Mouse (Mus musculus): ENCODE measurements around the gene Mettl26. TPM values are rescaled to one million over a fixed set of nuclear protein-coding genes. Genes with fewer than 3 reads are reported as not detected.

Gene Mettl26
- polyA plus RNA-seq, 1 experiment from 2014 or later, result 63.0 TPM

- Histone ChIP-seq H3K4me3 (no peak overlapping the region), H3K36me3 (peaks cover 54% of the 10 kb centered on the region), H3K27me3 (no peaks in the 10 kb centered on the region), H3K27ac (peak overlapping the region; percentile 46), H3K9me3 (no peaks in the 10 kb centered on the region), H3K4me2 (no peak overlapping the region), H3K4me1 (replicated peaks) (peaks cover 37% of the 10 kb centered on the region), H3K9ac (no peak overlapping the region)
- WGBS, result 15% methylated on average over 4 of the region's 4 CpGs
- ATAC-seq (ENCODE audit: low FRiP score), result no peak
Observed at GRCm38 (mm10) chr17:25881691-25882090, 6.8 kb downstream of the Mettl26 start.

- peak overlapping the region; percentile 46; the same call in 1 of the 2 replicates for H3K27ac ChIP-seq
- peaks cover 31% of the 10 kb centered on the region for H3K4me1 ChIP-seq (replicated peaks)
- no peak overlapping the region for H3K4me3 ChIP-seq
- no peak overlapping the region for H3K4me2 ChIP-seq
- 30% methylated on average over 5 of the region's 5 CpGs for WGBS
- no peaks in the 10 kb centered on the region for H3K27me3 ChIP-seq
- H3K9ac ChIP-seq, result no peak overlapping the region
- no peaks in the 10 kb centered on the region for H3K9me3 ChIP-seq
- no peak for ATAC-seq (ENCODE audit: low FRiP score)
- H3K36me3 ChIP-seq, result peaks cover 56% of the 10 kb centered on the region
Observed at GRCm38 (mm10) chr17:25882306-25882705, 7.4 kb downstream of the Mettl26 start.

GRCm38 (mm10) chr17:25883268-25883667 is 8.4 kb downstream of the Mettl26 start:
- ATAC-seq (ENCODE audit: low FRiP score), result no peak
- Histone ChIP-seq H3K36me3 (peaks cover 58% of the 10 kb centered on the region), H3K4me3 (no peak overlapping the region), H3K4me2 (no peak overlapping the region), H3K9me3 (no peaks in the 10 kb centered on the region), H3K9ac (0 out of 2 replicates have a peak overlapping the region, but pooled peaks have one; percentile 35), H3K27me3 (no peaks in the 10 kb centered on the region), H3K27ac (0 out of 2 replicates have a peak overlapping the region, but pooled peaks have one; percentile 15), H3K4me1 (replicated peaks) (peaks cover 29% of the 10 kb centered on the region)
- 80% methylated on average over 8 of the region's 8 CpGs for WGBS

GRCm38 (mm10) chr17:25883824-25884223 is 8.9 kb downstream of the Mettl26 start:
- Histone ChIP-seq H3K27me3 (no peaks in the 10 kb centered on the region), H3K4me2 (no peak overlapping the region), H3K4me1 (replicated peaks) (peaks cover 29% of the 10 kb centered on the region), H3K36me3 (peaks cover 58% of the 10 kb centered on the region), H3K9ac (no peak overlapping the region), H3K27ac (no peak overlapping the region), H3K9me3 (no peaks in the 10 kb centered on the region), H3K4me3 (no peak overlapping the region)
- WGBS, result 96% methylated on average over 3 of the region's 3 CpGs
- no peak for ATAC-seq (ENCODE audit: low FRiP score)

- no peak overlapping the region for H3K27ac ChIP-seq
- H3K9ac ChIP-seq, result no peak overlapping the region
- H3K4me3 ChIP-seq, result no peak overlapping the region
- no peaks in the 10 kb centered on the region for H3K27me3 ChIP-seq
- no peak overlapping the region for H3K4me2 ChIP-seq
- no peak for ATAC-seq (ENCODE audit: low FRiP score)
- 68% methylated on average over 4 of the region's 4 CpGs for WGBS
- H3K9me3 ChIP-seq, result no peaks in the 10 kb centered on the region
- H3K36me3 ChIP-seq, result peaks cover 67% of the 10 kb centered on the region
- H3K4me1 ChIP-seq (replicated peaks), result peaks cover 19% of the 10 kb centered on the region
Observed at GRCm38 (mm10) chr17:25885636-25886035, 10.8 kb downstream of the Mettl26 start.

GRCm38 (mm10) chr17:25886806-25887205 is 11.9 kb downstream of the Mettl26 start:
- H3K9me3 ChIP-seq, result no peaks in the 10 kb centered on the region
- no peak overlapping the region for H3K27ac ChIP-seq
- ATAC-seq (ENCODE audit: low FRiP score), result no peak
- no peak overlapping the region for H3K9ac ChIP-seq
- H3K4me1 ChIP-seq (replicated peaks), result peaks cover 7% of the 10 kb centered on the region
- H3K4me2 ChIP-seq, result no peak overlapping the region
- no peaks in the 10 kb centered on the region for H3K27me3 ChIP-seq
- H3K36me3 ChIP-seq, result peaks cover 70% of the 10 kb centered on the region
- H3K4me3 ChIP-seq, result no peak overlapping the region

- H3K27ac ChIP-seq, result no peak overlapping the region
- 93% methylated on average over 10 of the region's 10 CpGs for WGBS
- no peak overlapping the region for H3K9ac ChIP-seq
- peaks cover 7% of the 10 kb centered on the region; the same call in 1 of the 2 replicates for H3K4me1 ChIP-seq (replicated peaks)
- no peak overlapping the region for H3K4me3 ChIP-seq
- no peaks in the 10 kb centered on the region for H3K9me3 ChIP-seq
- no peaks in the 10 kb centered on the region for H3K27me3 ChIP-seq
- no peak overlapping the region for H3K4me2 ChIP-seq
- peaks cover 66% of the 10 kb centered on the region for H3K36me3 ChIP-seq
- ATAC-seq (ENCODE audit: low FRiP score), result no peak
Observed at GRCm38 (mm10) chr17:25887467-25887866, 12.6 kb downstream of the Mettl26 start.

- Histone ChIP-seq H3K27ac (no peak overlapping the region), H3K4me3 (no peak overlapping the region), H3K36me3 (peaks cover 52% of the 10 kb centered on the region), H3K9ac (no peak overlapping the region), H3K4me2 (no peak overlapping the region), H3K9me3 (no peaks in the 10 kb centered on the region), H3K4me1 (replicated peaks) (peaks cover 7% of the 10 kb centered on the region; the same call in 1 of the 2 replicates), H3K27me3 (no peaks in the 10 kb centered on the region)
- WGBS, result 83% methylated on average over 3 of the region's 3 CpGs
- ATAC-seq (ENCODE audit: low FRiP score), result no peak
Observed at GRCm38 (mm10) chr17:25888837-25889236, 14.0 kb downstream of the Mettl26 start.

GRCm38 (mm10) chr17:25893975-25894617 is 19.2 kb downstream of the Mettl26 start:
- no peak overlapping the region for H3K4me3 ChIP-seq
- H3K36me3 ChIP-seq, result peaks cover 18% of the 10 kb centered on the region
- H3K9me3 ChIP-seq, result no peaks in the 10 kb centered on the region
- H3K27me3 ChIP-seq, result no peaks in the 10 kb centered on the region
- ATAC-seq (ENCODE audit: low FRiP score), result peak; percentile 74
- 33% methylated on average over 2 of the region's 2 CpGs for WGBS
- peak overlapping the region; percentile 77 for H3K27ac ChIP-seq
- peak overlapping the region; percentile 26; the same call in 1 of the 2 replicates for H3K9ac ChIP-seq
- H3K4me2 ChIP-seq, result no peak overlapping the region
- peaks cover 16% of the 10 kb centered on the region for H3K4me1 ChIP-seq (replicated peaks)

- 32% methylated on average over 2 of the region's 2 CpGs for WGBS
Observed at GRCm38 (mm10) chr17:25895415-25895814, 20.5 kb downstream of the Mettl26 start.

GRCm38 (mm10) chr17:25895891-25896290 is 21.0 kb downstream of the Mettl26 start:
- peaks cover 9% of the 10 kb centered on the region for H3K36me3 ChIP-seq
- WGBS, result 54% methylated on average over 12 of the region's 12 CpGs
- no peak overlapping the region for H3K9ac ChIP-seq
- peaks cover 16% of the 10 kb centered on the region for H3K4me1 ChIP-seq (replicated peaks)
- H3K4me2 ChIP-seq, result no peak overlapping the region
- no peaks in the 10 kb centered on the region for H3K9me3 ChIP-seq
- H3K27me3 ChIP-seq, result no peaks in the 10 kb centered on the region
- 0 out of 2 replicates have a peak overlapping the region, but pooled peaks have one; percentile 15 for H3K27ac ChIP-seq
- ATAC-seq (ENCODE audit: low FRiP score), result no peak
- H3K4me3 ChIP-seq, result no peak overlapping the region

More at GRCm38 (mm10) chr17:25895415-25895814, 20.5 kb downstream of the Mettl26 start:
- Histone ChIP-seq H3K9ac (no peak overlapping the region), H3K36me3 (peaks cover 9% of the 10 kb centered on the region; the same call in 1 of the 2 replicates), H3K27ac (no peak overlapping the region), H3K27me3 (no peaks in the 10 kb centered on the region), H3K4me2 (no peak overlapping the region), H3K9me3 (no peaks in the 10 kb centered on the region), H3K4me1 (replicated peaks) (peaks cover 16% of the 10 kb centered on the region), H3K4me3 (no peak overlapping the region)
- ATAC-seq (ENCODE audit: low FRiP score), result no peak

- Histone ChIP-seq H3K27ac (no peak overlapping the region), H3K9ac (no peak overlapping the region), H3K4me3 (no peak overlapping the region), H3K27me3 (no peaks in the 10 kb centered on the region), H3K36me3 (peaks cover 9% of the 10 kb centered on the region), H3K9me3 (no peaks in the 10 kb centered on the region), H3K4me2 (no peak overlapping the region), H3K4me1 (replicated peaks) (peaks cover 10% of the 10 kb centered on the region; the same call in 1 of the 2 replicates)
- WGBS, result 100% methylated on average over 1 of the region's 1 CpGs
- no peak for ATAC-seq (ENCODE audit: low FRiP score)
Observed at GRCm38 (mm10) chr17:25900193-25900592, 25.3 kb downstream of the Mettl26 start.

GRCm38 (mm10) chr17:25903061-25903460 is 28.2 kb downstream of the Mettl26 start:
- H3K36me3 ChIP-seq, result peaks cover 17% of the 10 kb centered on the region
- no peak overlapping the region for H3K4me2 ChIP-seq
- H3K9ac ChIP-seq, result no peak overlapping the region
- H3K27ac ChIP-seq, result no peak overlapping the region
- 89% methylated on average over 3 of the region's 3 CpGs for WGBS
- no peak overlapping the region for H3K4me3 ChIP-seq
- H3K9me3 ChIP-seq, result no peaks in the 10 kb centered on the region
- no peak for ATAC-seq (ENCODE audit: low FRiP score)
- no peaks in the 10 kb centered on the region for H3K4me1 ChIP-seq (replicated peaks)
- no peaks in the 10 kb centered on the region for H3K27me3 ChIP-seq

Measured in hindbrain, embryonic 13.5 days (tissue).